Mouse (Mus musculus) liver, embryonic 14.5 days (tissue): ENCODE measurements around the gene Ankfy1.

Source experiments
- CTCF ChIP-seq: IDR thresholded peaks from 2 replicates; pipeline ENCODE4 v1.5.1; 2016; ENCODE audit warnings: antibody characterized with exemption, low read depth, control low read depth
- EP300 ChIP-seq: IDR thresholded peaks from 2 replicates; pipeline ENCODE4 v1.6.1; 2016; ENCODE audit warnings: antibody characterized with exemption, low read depth

GRCm38 (mm10) chr11:72735519-72735860 lies 45.7 kb downstream of the Ankfy1 start:
- TF ChIP-seq CTCF (no peak), EP300 (no peak)
